Mouse (Mus musculus) hindbrain, embryonic 15.5 days (tissue): ENCODE measurements at regions not wholly inside any gene's neighbourhood (a gene's known extent, or its start where the extent isn't known, plus 50 kb on each side); places are given as distances from the start of the nearest gene placed in this dataset.
A peak's percentile ranks its signal among the peaks of the same experiment; 100 is the strongest.

ENCODE experiments used
- ATAC-seq: fragments of 200-750 bp; cut with Nextera tagmentation; 2 replicates; pipeline ENCODE4 v1.8.0; 2017; ENCODE audit warnings: low read depth, moderate number of reproducible peaks, moderate TSS enrichment; ENCODE audit not compliant: low FRiP score
- H3K27ac ChIP-seq: fragments of 300-500 bp; sonication (generic); replicated peaks from 2 replicates; pipeline ENCODE4 v1.5.1; 2015; ENCODE audit warnings: mild to moderate bottlenecking, inconsistent platforms
- H3K27me3 ChIP-seq: fragments of 300-500 bp; sonication (generic); 2 replicates; pipeline ENCODE4 v1.6.1; 2015; ENCODE audit warnings: control low read depth, inconsistent platforms
- H3K36me3 ChIP-seq: fragments of 300-500 bp; sonication (generic); 2 replicates; pipeline ENCODE4 v1.6.1; 2015; ENCODE audit warnings: control low read depth, inconsistent platforms
- H3K4me1 ChIP-seq: fragments of 300-500 bp; sonication (generic); replicated peaks from 2 replicates; pipeline ENCODE4 v1.6.1; 2015; ENCODE audit warnings: control low read depth, inconsistent platforms
- H3K4me2 ChIP-seq: fragments of 300-500 bp; sonication (generic); 2 replicates; pipeline ENCODE4 v1.6.1; 2015; ENCODE audit warnings: moderate library complexity, mild to moderate bottlenecking, inconsistent platforms
- H3K4me3 ChIP-seq: fragments of 300-500 bp; sonication (generic); 2 replicates; pipeline ENCODE4 v1.5.1; 2015; ENCODE audit warnings: mild to moderate bottlenecking, inconsistent platforms
- H3K9ac ChIP-seq: fragments of 300-500 bp; sonication (generic); 2 replicates; pipeline ENCODE4 v1.6.1; 2015; ENCODE audit warnings: inconsistent platforms
- H3K9me3 ChIP-seq: fragments of 300-500 bp; sonication (generic); 2 replicates; pipeline ENCODE4 v1.6.1; 2016; ENCODE audit warnings: control low read depth, inconsistent platforms
- WGBS: fragments of 180-500 bp; shearing (Covaris S2); methylation state at CpG from one replicate; pipeline ENCODE4 v1.1.7; 2015; 5-methylcytosine and 5-hydroxymethylcytosine counted together

GRCm38 (mm10) chr10:97339866-97340706 lies 139.3 kb upstream of the Dcn start:
- Histone ChIP-seq H3K27ac (no peak overlapping the region), H3K4me2 (0 out of 2 replicates have a peak overlapping the region, but pooled peaks have one; percentile 9), H3K4me3 (no peak overlapping the region), H3K9ac (no peak overlapping the region), H3K9me3 (no peaks in the 10 kb centered on the region), H3K36me3 (no peaks in the 10 kb centered on the region), H3K27me3 (no peaks in the 10 kb centered on the region), H3K4me1 (0 out of 2 replicates have a peak, but pooled peaks cover 3% of the 10 kb centered on the region)
- WGBS = 44% methylated on average over 11 of the region's 11 CpGs
- ATAC-seq = no peak

DNA sequence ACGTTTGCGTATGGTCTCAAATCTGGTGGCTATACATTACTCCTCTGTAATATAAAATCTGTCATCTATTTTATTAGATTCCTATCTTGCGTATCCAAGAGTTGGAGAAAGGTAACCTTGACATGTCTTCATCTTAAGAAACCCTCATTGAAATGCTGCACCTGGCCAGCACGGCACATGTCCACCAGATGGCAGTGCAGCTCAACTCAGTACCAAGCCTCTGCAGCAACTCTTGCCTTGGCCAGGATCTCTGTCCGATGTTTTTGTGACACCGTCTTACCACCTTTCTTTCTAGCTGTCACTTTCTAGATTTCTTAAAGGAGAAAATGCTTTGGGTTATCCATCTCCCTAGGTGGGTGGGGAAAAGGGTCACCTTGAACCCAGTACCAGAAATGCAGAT lies 134.1 kb upstream of the Dcn start:
- H3K4me3 ChIP-seq = no peak overlapping the region
- no peak for ATAC-seq
- H3K27me3 ChIP-seq = no peaks in the 10 kb centered on the region
- no peaks in the 10 kb centered on the region for H3K4me1 ChIP-seq
- H3K36me3 ChIP-seq = no peaks in the 10 kb centered on the region
- no peak overlapping the region for H3K27ac ChIP-seq
- H3K9ac ChIP-seq = no peak overlapping the region
- WGBS = 30% methylated on average over 6 of the region's 6 CpGs
- no peaks in the 10 kb centered on the region for H3K9me3 ChIP-seq
- H3K4me2 ChIP-seq = no peak overlapping the region

GRCm38 (mm10) chr10:97346949-97347348 lies 132.5 kb upstream of the Dcn start:
- H3K9me3 ChIP-seq = no peaks in the 10 kb centered on the region
- no peaks in the 10 kb centered on the region for H3K4me1 ChIP-seq
- H3K4me3 ChIP-seq = no peak overlapping the region
- no peaks in the 10 kb centered on the region for H3K36me3 ChIP-seq
- H3K4me2 ChIP-seq = no peak overlapping the region
- no peak overlapping the region for H3K9ac ChIP-seq
- ATAC-seq = no peak
- H3K27me3 ChIP-seq = no peaks in the 10 kb centered on the region
- 89% methylated on average over 2 of the region's 2 CpGs for WGBS
- H3K27ac ChIP-seq = no peak overlapping the region

- Histone ChIP-seq H3K4me3 (no peak overlapping the region), H3K27me3 (no peaks in the 10 kb centered on the region), H3K9ac (no peak overlapping the region), H3K9me3 (no peaks in the 10 kb centered on the region), H3K4me2 (no peak overlapping the region), H3K27ac (no peak overlapping the region), H3K36me3 (no peaks in the 10 kb centered on the region), H3K4me1 (no peaks in the 10 kb centered on the region)
- WGBS = 85% methylated on average over 3 of the region's 3 CpGs
- ATAC-seq = no peak
These were observed 110.8 kb upstream of the Dcn start for GRCm38 (mm10) chr10:97368625-97369024.

DNA sequence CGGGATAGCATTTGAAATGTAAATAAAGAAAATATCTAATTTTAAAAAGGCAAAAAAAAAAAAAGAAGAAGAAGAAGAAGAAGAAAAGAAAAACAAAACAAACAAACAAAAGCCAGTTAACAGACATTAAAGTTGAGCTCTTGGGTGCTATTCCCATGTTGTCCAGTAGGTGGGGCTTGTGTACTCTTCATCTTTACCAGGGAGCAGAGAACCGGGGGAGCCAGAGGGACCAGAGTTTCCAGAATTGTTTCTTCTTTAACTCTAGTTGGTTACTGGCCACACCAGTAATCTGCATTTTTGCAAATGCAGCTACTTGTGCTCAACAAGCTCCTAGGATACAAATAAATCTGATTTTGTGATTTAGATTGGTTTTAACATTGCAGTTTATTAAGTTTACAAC lies 103.6 kb upstream of the Dcn start:
- WGBS = 12% methylated on average over 2 of the region's 2 CpGs

DNA sequence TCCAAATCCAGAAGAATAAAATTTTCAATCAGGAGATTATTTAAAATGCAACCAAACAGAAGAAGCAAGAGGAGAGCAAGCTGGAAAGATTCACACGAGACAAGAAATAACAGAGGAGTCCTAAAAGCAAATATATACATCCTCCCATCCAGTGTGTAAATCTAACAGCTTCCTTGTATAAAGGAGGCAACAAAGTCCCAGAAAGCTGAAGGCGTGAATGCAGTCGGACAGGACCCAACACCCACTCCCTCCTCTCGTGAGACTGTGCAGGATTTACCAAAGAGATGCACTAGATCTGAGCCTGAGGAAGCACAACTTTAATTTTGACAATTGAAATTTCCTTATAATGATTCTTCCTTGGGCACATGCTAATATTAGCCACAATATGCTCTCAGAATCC lies 103.0 kb upstream of the Dcn start:
- Histone ChIP-seq H3K9ac (no peak overlapping the region), H3K4me1 (no peaks in the 10 kb centered on the region), H3K36me3 (no peaks in the 10 kb centered on the region), H3K4me2 (no peak overlapping the region), H3K27ac (no peak overlapping the region), H3K27me3 (no peaks in the 10 kb centered on the region), H3K4me3 (no peak overlapping the region), H3K9me3 (no peaks in the 10 kb centered on the region)
- no peak for ATAC-seq
- WGBS = 80% methylated on average over 4 of the region's 4 CpGs

More for the DNA sequence above, 103.6 kb upstream of the Dcn start:
- no peak overlapping the region for H3K9ac ChIP-seq
- no peak for ATAC-seq
- no peaks in the 10 kb centered on the region for H3K27me3 ChIP-seq
- H3K4me3 ChIP-seq = no peak overlapping the region
- no peaks in the 10 kb centered on the region for H3K9me3 ChIP-seq
- H3K4me1 ChIP-seq = no peaks in the 10 kb centered on the region
- no peaks in the 10 kb centered on the region for H3K36me3 ChIP-seq
- no peak overlapping the region for H3K27ac ChIP-seq
- no peak overlapping the region for H3K4me2 ChIP-seq

- Histone ChIP-seq H3K36me3 (no peaks in the 10 kb centered on the region), H3K9me3 (no peaks in the 10 kb centered on the region), H3K27me3 (no peaks in the 10 kb centered on the region), H3K4me1 (no peaks in the 10 kb centered on the region), H3K4me3 (no peak overlapping the region), H3K27ac (no peak overlapping the region), H3K9ac (no peak overlapping the region), H3K4me2 (no peak overlapping the region)
- no peak for ATAC-seq
These were observed 97.8 kb upstream of the Dcn start for GRCm38 (mm10) chr10:97381586-97381985.

DNA sequence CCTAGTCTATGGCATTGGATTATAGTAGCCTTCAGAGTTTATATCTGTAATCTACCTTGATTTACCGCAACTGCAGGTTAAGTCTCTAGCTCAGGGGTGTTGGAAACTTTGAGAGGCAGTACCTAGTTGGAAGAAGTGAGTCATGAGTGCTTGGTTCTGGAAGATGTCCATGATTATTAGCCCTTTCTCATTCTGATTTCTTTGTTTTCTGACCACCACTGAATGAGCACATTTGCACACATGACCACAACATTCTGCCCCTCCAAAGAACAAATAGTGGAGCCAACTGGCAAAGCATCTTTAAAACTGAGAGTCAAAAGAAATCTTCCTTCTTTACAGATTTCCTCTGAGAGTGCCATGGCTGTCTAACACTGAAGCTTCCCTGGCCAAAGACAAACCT lies 95.5 kb upstream of the Dcn start:
- no peak for ATAC-seq

GRCm38 (mm10) chr10:97387196-97387876 lies 92.1 kb upstream of the Dcn start:
- no peaks in the 10 kb centered on the region for H3K4me1 ChIP-seq
- no peak overlapping the region for H3K27ac ChIP-seq
- WGBS = 86% methylated on average over 3 of the region's 3 CpGs
- no peaks in the 10 kb centered on the region for H3K9me3 ChIP-seq
- no peaks in the 10 kb centered on the region for H3K27me3 ChIP-seq
- no peak overlapping the region for H3K4me3 ChIP-seq
- no peaks in the 10 kb centered on the region for H3K36me3 ChIP-seq
- H3K4me2 ChIP-seq = no peak overlapping the region
- H3K9ac ChIP-seq = no peak overlapping the region
- ATAC-seq = no peak

More for the DNA sequence above, 95.5 kb upstream of the Dcn start:
- Histone ChIP-seq H3K36me3 (no peaks in the 10 kb centered on the region), H3K4me2 (no peak overlapping the region), H3K27ac (no peak overlapping the region), H3K9ac (no peak overlapping the region), H3K9me3 (no peaks in the 10 kb centered on the region), H3K4me1 (no peaks in the 10 kb centered on the region), H3K4me3 (no peak overlapping the region), H3K27me3 (no peaks in the 10 kb centered on the region)
- WGBS = 98% methylated on average over 1 of the region's 1 CpGs

DNA sequence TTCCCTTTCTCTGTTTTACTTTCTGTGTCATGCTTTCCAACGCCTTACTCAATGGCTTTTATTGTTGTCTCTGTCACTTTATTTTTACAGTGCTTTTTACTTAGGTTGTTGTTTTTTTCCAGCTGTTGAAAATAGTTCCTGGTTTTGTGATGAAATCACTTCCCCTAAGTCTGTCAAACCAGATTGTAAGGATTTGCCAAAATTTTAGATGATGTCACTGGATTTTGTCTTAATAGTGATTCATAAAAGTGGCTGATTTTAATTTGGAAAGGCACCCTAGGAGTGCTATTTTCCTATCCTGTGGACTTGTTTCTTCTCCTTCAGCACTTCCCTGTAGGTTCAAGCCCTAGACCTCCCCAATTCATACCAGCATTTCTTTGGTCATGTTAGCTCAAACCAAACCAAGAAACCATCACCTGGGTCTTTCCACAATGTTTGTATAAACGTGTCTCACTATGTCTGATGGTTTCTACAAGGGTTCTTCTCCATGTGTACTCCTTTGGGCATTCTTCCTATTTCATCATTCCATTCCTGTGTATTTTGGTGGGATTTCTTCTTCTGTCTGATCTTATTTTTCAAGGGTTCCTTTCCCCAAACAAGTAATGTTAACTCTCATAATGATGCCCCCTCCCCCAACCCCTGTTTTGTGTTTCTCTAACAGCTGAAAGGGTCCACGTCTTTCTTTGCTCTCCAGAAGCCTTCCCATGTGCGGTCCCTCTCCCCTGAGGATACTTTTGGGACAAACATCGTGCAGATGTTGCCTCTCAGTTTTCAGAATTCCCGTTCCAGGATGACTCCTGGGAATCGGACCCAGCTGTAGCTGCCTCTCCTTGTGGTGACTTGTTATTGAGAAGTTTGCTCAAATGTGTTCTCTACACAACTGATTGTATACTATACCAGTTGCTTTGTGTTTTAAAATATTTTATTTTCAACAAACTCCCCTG lies 89.5 kb upstream of the Dcn start:
- 72% methylated on average over 7 of the region's 7 CpGs for WGBS
- no peak overlapping the region for H3K27ac ChIP-seq

GRCm38 (mm10) chr10:97397062-97397771 lies 82.2 kb upstream of the Dcn start:
- no peaks in the 10 kb centered on the region for H3K9me3 ChIP-seq
- H3K27ac ChIP-seq = no peak overlapping the region
- WGBS = 71% methylated on average over 9 of the region's 9 CpGs
- H3K4me3 ChIP-seq = no peak overlapping the region
- H3K4me1 ChIP-seq = no peaks in the 10 kb centered on the region
- no peak for ATAC-seq
- no peaks in the 10 kb centered on the region for H3K27me3 ChIP-seq
- no peak overlapping the region for H3K4me2 ChIP-seq
- no peaks in the 10 kb centered on the region for H3K36me3 ChIP-seq
- H3K9ac ChIP-seq = no peak overlapping the region

More for the DNA sequence above, 89.5 kb upstream of the Dcn start:
- Histone ChIP-seq H3K4me3 (no peak overlapping the region), H3K9ac (no peak overlapping the region), H3K36me3 (no peaks in the 10 kb centered on the region), H3K9me3 (no peaks in the 10 kb centered on the region), H3K4me2 (no peak overlapping the region), H3K4me1 (no peaks in the 10 kb centered on the region), H3K27me3 (no peaks in the 10 kb centered on the region)
- ATAC-seq = no peak
